Mouse (Mus musculus) erythroid progenitor cell, adult 5-6 weeks (primary cell): ENCODE data around the gene Batf3. TPM values are rescaled to one million over a fixed set of nuclear protein-coding genes. Genes with fewer than 3 reads are reported as not detected.
"Not testable (repeated sequence)": the region's sequence is repeated elsewhere in the genome, so short reads cannot be mapped to it uniquely, and the experiment has no call there.

Experiments used
- ATAC-seq: replicated peaks from 2 replicates; pipeline ENCODE4 v1.8.0; 2016; ENCODE audit warnings: moderate number of reproducible peaks, mild to moderate bottlenecking, moderate TSS enrichment, inconsistent platforms; ENCODE audit not compliant: poor library complexity, low FRiP score, severe bottlenecking
- total RNA-seq, 2 experiments: library from RNA; stranded (forward) in 1 of 2; stranded (reverse) in 1 of 2; fragments of 150-400 nt in 1 of 2; fragments of 186-747, 209-891 nt in 1 of 2; gene quantifications; 2 replicates each; pipeline versions ENCODE4 v1.2.3 to v1.2.4; 2015 to 2017; ENCODE audit warnings: low replicate concordance in 2 of 2

Gene Batf3
- total RNA-seq, 2 experiments from 2014 or later, result not detected

DNA sequence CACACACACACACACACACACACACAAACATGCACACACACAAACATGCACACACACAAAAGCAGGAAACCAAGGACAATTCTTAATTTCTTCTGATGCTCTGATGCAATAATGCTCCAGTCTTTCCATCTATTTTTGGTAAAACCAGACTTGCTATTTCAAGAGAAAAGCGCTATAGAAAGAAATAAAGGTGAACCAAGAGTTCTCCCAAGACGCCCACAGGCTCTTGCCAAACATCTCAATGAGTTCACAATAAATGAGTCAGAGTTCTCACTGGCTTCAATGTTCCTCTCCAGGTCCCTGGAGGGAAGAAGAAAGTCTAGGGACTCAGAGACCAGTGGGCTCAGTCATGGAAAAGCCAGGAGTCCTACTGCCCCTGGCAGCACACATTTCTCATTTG lies 26.0 kb downstream of the Batf3 start:
- ATAC-seq, result no peak

DNA sequence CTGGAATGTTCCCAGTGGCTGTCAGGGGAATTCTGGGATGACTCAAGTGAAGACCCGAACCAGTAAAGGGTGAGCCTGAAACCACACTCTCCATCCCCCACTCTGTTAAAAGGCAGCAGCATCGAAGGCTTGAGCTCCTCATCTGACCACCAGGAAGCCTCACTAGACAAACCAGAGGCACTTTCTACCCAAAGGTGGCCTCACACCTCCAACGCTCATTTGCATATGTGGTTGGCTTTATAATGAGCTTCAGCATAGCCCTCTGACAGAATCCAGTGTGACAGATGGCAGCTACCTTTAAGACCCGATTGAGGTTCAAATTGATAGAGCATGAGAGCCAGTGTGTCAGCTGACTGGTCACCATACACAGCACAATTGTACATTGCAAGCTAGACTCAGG lies 26.6 kb downstream of the Batf3 start:
- no peak for ATAC-seq

GRCm38 (mm10) chr1:191125811-191126638 lies 28.4 kb downstream of the Batf3 start:
- ATAC-seq, result peak; percentile 54; the same call in 1 of the 2 replicates

- ATAC-seq, result no peak
These were observed 34.0 kb downstream of the Batf3 start for GRCm38 (mm10) chr1:191131692-191132091.

GRCm38 (mm10) chr1:191132240-191132639 lies 34.6 kb downstream of the Batf3 start:
- no peak for ATAC-seq

DNA sequence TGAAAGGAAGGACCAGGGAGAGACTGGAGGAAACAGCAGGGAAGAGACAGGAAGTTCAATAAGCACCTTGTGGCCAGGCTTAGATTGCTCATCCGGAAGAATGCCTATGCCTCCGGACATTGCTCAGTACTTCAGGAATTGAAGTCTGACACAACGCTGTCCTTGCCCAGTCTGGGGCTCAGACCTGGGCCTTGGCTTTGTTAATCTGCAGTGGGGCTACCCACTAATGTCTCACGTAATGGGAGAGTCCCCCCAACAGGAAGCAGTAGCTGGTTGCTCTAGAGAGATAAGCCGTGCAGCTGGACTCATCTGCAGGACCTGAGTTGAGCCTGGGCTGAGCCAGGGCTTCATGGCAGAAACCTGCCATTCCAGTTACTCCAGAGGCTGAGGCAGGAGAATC lies 35.3 kb downstream of the Batf3 start:
- ATAC-seq, result no peak

GRCm38 (mm10) chr1:191135406-191135805 lies 37.8 kb downstream of the Batf3 start:
- no peak for ATAC-seq

GRCm38 (mm10) chr1:191138436-191138835 lies 40.8 kb downstream of the Batf3 start:
- ATAC-seq, result no peak

GRCm38 (mm10) chr1:191138874-191139495 lies 41.3 kb downstream of the Batf3 start:
- ATAC-seq, result no peak

- ATAC-seq, result no peak
These were observed 43.3 kb downstream of the Batf3 start for GRCm38 (mm10) chr1:191140983-191141382.

GRCm38 (mm10) chr1:191149489-191149888 lies 51.8 kb downstream of the Batf3 start:
- not testable (repeated sequence) for ATAC-seq

DNA sequence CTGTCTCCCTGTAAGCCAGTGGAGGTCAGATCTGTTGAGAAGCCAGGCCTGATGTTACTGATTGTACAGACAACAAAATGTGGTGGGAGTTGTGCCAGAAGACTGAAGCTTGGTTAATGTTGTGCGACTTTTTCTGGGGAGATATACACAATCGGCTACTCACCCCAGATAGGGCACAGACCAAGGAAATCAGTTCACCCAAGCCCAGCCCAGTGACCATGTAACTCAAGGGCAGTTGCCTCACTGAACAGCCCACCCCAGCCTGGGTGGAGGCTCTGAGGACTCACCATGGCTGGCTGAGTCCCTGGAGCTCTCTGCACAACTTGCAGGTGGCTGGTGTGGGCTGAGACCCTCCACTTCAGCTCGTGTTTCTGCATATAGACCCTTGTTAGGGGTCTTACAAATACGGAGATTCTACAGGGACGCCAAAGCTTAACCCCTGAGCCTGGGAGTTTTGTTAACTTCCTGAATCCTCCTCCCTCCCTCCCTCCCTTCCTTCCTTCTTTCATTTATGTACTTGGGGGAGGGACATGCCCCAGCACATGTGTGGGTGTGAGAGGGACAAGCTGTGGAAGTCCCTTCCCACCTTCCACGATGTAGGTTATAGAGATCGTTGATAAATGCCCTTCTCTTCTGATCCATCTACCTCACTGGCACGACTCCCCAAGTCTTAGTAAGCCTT lies 53.4 kb downstream of the Batf3 start:
- no peak for ATAC-seq

GRCm38 (mm10) chr1:191153052-191153451 lies 55.4 kb downstream of the Batf3 start:
- peak; percentile 72 for ATAC-seq

- no peak for ATAC-seq
These were observed 56.7 kb downstream of the Batf3 start for GRCm38 (mm10) chr1:191154314-191154713.

Other genes starting within 250 kb of the Batf3 start
- 1.7 and 3.6 TPM in 2 replicates for gene Rps6kc1, start 186.1 kb upstream of the Batf3 start, total RNA-seq (2015; ENCODE audit: low replicate concordance)
- gene Rps6kc1, start 186.1 kb upstream of the Batf3 start, total RNA-seq (2017; ENCODE audit: low replicate concordance), result 3.8 and 5.5 TPM in 2 replicates
- gene Angel2, start 172.7 kb upstream of the Batf3 start, total RNA-seq (2015; ENCODE audit: low replicate concordance), result 10.5 and 11.5 TPM in 2 replicates
- gene Angel2, start 172.7 kb upstream of the Batf3 start, total RNA-seq (2017; ENCODE audit: low replicate concordance), result 12.9 and 23.6 TPM in 2 replicates
- not detected in 2 replicates for gene Vash2, start 118.6 kb upstream of the Batf3 start, total RNA-seq (2015; ENCODE audit: low replicate concordance)
- not detected in 2 replicates for gene Vash2, start 118.6 kb upstream of the Batf3 start, total RNA-seq (2017; ENCODE audit: low replicate concordance)
- 5.8 and 7.1 TPM in 2 replicates for gene Flvcr1, start 71.7 kb upstream of the Batf3 start, total RNA-seq (2015; ENCODE audit: low replicate concordance)
- 3.6 and 6.7 TPM in 2 replicates for gene Flvcr1, start 71.7 kb upstream of the Batf3 start, total RNA-seq (2017; ENCODE audit: low replicate concordance)
- gene Spata45, start 61.2 kb upstream of the Batf3 start, total RNA-seq (2015; ENCODE audit: low replicate concordance), result not detected in 2 replicates
- gene Spata45, start 61.2 kb upstream of the Batf3 start, total RNA-seq (2017; ENCODE audit: low replicate concordance), result not detected in 2 replicates
- gene Tatdn3, start 34.9 kb upstream of the Batf3 start, total RNA-seq (2015; ENCODE audit: low replicate concordance), result 6.3 and 24.1 TPM in 2 replicates
- 3.9 and 22.1 TPM in 2 replicates for gene Tatdn3, start 34.9 kb upstream of the Batf3 start, total RNA-seq (2017; ENCODE audit: low replicate concordance)
- 13.3 and 33.1 TPM in 2 replicates for gene Nsl1, start 34.8 kb upstream of the Batf3 start, total RNA-seq (2015; ENCODE audit: low replicate concordance)
- 24.9 and 26.4 TPM in 2 replicates for gene Nsl1, start 34.8 kb upstream of the Batf3 start, total RNA-seq (2017; ENCODE audit: low replicate concordance)
- not detected in 2 replicates for gene Fam71a, start 67.0 kb downstream of the Batf3 start, total RNA-seq (2015; ENCODE audit: low replicate concordance)
- gene Fam71a, start 67.0 kb downstream of the Batf3 start, total RNA-seq (2017; ENCODE audit: low replicate concordance), result not detected in 2 replicates
- 3.8 and 4.3 TPM in 2 replicates for gene Atf3, start 120.2 kb downstream of the Batf3 start, total RNA-seq (2015; ENCODE audit: low replicate concordance)
- 1.2 and 16.5 TPM in 2 replicates for gene Atf3, start 120.2 kb downstream of the Batf3 start, total RNA-seq (2017; ENCODE audit: low replicate concordance)
- 26.4 and 47.6 TPM in 2 replicates for gene Nenf, start 220.3 kb downstream of the Batf3 start, total RNA-seq (2015; ENCODE audit: low replicate concordance)
- 21.2 and 34.5 TPM in 2 replicates for gene Nenf, start 220.3 kb downstream of the Batf3 start, total RNA-seq (2017; ENCODE audit: low replicate concordance)
- 20.5 and 34.4 TPM in 2 replicates for gene Tmem206, start 228.1 kb downstream of the Batf3 start, total RNA-seq (2015; ENCODE audit: low replicate concordance)
- gene Tmem206, start 228.1 kb downstream of the Batf3 start, total RNA-seq (2017; ENCODE audit: low replicate concordance), result 15.7 and 22.9 TPM in 2 replicates